Mouse (Mus musculus) frontal cortex, postnatal 14 days (tissue): ENCODE measurements around the gene Cp.
"Not testable (repeated sequence)": the region's sequence is repeated elsewhere in the genome, so short reads cannot be mapped to it uniquely, and the experiment has no call there.

Experiments used
- DNase-seq, 2 experiments: peaks; one replicate each; pipeline ENCODE4 v3.0.0; 2022; ENCODE audit warnings: low spot score in 2 of 2

Cp gene

DNA sequence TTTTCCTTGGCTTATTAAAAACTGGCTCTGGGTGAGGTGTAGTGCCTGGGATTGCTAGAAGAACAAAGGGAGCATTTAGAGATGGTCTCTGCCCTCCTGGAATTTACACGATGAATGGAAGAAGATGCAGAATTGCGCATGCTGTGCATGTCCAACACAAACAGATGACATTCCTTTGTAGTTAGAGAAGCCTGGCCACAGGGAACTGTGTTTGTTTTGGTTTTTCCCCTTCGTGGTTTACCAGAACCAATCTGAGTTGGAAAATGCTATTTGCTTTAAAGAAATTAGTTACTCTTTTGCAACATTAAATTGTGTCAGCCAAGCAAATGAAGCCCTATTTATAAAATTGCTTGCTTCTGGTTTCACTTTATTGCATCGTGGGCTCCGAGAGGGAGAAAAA, at the start of gene Cp:
Gene Cp (plus strand): TSS at position 170 of the 400 bp plus-strand sequence.
- DNase-seq: no peak

DNA sequence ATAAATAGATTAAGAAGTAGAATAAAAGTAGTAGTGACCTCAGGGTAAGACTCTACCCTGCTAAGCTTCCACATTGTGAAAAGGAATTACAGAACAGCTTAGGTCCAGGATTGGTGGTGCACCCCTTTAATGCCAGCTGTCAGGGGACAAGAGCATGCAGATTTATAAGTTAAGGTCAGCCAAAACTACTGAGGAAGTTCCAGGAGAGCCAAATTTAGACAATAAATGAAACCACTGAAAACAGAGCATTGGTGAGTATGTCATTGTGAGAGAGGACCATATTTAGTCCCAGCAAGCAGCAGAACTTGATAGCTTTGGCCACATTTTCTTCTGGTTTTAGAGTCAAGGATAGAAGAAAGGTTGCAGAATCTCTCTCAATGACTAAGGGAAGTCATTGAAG, 8.3 kb upstream of the Cp start:
- DNase-seq: no peak

DNA sequence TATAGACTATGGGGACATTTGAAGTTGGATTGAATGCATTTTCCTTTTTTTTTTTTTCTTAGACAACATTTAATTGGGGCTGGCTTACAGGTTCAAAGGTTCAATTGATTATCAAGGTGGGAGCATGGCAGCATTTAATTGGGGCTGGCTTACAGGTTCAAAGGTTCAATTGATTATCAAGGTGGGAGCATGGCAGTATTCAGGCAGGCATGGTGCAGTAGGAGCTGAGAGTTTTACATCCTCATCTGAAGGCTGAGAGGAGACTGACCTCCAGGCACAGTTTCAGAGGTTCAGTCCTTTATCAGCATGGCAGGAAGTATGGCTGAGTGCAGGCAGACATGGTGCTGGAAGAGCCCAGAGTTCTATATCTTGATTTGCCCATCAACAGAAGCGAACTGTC, 7.5 kb upstream of the Cp start:
- not testable (repeated sequence) for DNase-seq

DNA sequence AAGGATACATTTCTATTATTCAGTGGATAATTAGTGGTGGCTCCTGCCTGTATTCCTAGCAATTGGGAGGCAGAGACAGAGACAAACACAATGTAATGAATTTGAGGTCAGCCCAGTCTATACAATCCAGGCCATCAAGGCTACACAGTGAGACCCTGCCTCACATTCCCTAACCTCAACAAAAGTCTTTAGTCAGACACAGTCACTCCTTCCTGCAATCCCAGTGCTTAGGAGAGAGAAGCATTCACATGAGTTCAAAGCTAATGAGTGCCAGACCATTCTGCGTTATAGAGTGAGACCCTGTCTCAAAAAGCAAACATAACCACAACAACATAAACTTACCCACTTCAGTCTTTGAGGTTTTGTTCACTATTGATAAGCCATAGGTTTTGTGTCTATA, 3.4 kb upstream of the Cp start:
- no peak for DNase-seq

DNA sequence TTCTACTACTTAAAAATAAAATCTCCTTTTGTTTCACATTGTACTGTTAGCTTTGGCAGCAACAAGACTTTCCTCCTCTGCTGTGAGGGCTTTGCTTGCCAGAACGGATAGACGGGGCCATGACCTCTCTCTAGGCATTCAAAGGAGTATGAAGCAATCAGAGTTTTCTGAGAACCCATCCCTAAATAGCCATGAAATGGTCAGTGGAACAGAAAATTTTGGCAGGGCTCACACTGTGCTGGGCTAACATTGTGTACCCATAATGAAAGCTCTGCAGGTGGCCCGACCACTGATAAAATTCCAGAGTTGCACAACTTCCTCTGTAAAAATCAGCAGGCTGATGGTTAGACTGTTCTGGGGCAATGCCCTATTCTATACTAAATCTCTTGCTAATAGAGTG, 3.0 kb upstream of the Cp start:
- DNase-seq: peak in 1 of 2 experiments; percentile 11

DNA sequence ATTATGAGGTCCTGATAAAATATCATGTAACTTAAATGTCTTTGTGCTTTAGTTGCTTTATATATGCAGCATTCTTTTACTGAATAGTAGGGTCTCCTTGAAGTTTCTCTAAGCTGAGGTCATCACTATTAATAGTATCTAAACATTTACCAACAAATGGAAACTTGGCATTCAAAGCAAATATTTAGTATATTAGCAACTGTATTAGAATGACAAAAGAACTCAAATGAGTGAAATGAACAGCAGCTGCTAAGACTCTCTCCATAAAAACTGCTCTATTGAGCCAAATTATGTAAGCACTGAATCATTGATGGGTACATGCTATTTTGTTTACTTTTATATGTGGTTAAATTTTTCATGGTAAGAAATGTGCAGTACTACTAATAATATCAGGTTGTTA, 1.2 kb downstream of the Cp start:
- DNase-seq: no peak

DNA sequence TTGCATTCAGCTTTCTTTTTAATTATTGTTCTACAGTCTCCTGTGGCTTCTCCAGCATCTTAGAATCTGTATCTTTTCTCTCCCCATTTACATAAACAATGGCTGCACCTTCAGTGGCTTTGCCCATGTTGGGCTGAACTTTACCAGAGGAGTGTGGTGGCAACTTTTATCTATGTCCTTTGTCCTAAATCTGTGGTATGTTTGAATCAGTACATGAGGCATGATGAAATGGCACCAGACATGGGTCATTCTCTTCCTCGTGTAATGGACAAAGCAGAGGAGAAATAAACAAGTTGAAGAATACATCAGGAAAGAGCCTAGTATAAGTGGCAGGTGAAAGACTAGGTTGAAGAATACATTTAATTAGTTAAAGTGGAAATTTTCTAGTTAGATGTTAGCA, 2.1 kb downstream of the Cp start:
- DNase-seq: no peak

DNA sequence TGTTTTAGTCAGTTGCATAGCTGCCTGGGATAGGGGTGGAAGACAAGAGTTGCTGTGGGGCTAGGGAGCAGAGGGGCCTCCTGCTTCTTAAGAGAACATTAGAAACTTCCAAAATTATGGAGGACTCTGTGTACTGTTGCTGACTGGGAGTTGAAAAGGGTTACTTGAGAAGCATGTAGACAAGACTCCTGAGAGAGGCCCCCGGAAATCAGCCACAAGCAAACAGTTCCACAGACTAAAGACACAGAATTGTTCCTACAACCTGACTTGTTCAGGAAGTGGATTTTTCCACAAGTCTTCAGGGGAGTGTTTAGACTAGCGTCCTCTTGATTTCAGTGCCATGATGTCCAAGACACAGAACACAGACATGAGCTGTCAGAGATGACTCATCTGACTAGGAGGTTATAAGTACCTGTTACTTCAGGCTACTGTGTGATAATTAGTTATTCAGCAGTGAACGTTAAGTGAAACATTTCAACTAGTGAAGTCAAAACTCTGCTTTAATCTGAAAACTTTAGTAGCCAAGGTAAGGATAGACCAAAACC, 3.8 kb downstream of the Cp start:
- no peak for DNase-seq

DNA sequence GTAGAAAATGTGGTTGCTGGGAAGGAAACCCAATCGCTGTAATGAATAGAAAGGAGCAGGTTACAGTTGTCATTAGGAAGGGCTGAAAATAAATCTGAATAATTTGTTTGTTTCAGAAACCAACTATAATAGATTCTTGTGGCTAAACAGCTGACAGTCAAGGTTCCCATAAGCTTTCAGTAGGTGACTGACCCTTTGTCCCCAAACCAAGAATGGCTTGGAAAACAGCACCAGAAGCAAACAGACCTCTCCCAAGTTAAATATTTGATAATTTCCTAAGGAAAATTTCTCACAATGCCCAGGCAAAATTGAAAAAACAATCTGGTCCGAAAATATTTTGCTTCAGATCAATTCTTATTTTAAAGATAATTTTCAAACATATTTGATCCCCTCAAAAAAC, 4.5 kb downstream of the Cp start:
- no peak for DNase-seq

DNA sequence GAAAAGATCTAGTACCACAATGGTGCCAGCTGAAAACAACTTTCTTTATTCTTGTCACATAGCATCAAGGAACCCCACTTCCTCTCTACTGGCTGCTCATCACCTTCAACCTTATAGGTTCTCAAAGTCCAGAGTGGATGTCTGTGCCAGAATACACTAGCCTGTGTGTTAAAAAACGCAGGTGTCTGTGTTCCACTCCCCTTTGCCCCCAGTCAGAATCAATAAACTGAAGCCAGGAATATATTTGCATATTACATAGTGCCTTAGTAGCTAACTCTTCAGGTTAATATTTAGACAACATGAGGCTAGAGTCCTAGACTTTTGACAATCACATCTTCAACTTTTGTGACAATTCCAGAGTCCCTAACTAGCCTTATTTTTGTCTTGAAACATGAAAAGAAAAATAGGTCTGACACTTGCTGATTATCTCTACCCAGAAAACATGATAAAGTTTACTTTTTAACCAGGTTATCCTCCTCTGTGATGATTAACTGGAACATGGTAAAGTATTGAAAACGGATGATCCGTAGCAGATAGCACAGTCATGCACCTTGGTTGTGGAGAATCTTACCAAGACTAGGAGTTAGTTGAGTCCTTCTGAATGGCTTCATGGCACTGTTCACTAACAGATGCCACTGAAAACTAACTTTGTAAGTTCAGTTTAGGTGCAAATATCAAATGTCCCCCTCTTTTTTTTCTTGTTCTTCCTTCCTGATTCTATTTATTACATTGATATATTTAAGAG, 6.1 kb downstream of the Cp start:
- DNase-seq: no peak

DNA sequence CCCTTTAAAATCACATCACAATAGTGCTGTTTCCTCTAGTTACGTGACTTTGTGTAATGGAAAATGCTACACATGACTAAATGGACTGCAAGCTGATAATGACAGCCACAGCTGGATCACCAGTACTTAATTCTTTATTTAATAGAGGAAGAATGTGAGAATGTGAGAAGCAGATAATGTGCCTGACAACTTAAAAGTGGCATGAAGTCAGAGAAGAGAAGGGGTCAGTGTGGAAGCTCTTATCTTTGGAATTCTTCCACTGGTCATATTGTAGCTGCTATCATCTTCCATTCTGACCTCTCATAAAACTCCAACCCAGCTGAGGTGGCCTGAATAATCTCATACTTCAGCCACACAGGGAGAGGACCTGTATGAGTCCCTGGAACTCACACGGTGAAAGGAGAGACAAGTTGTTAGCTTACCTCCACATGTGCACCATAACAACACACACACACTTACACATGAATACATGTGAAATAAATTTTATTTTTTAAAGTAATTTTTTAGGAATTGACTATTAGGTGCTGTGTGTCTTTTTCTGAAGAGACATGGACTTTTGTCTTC, 7.9 kb downstream of the Cp start:
- DNase-seq: no peak

DNA sequence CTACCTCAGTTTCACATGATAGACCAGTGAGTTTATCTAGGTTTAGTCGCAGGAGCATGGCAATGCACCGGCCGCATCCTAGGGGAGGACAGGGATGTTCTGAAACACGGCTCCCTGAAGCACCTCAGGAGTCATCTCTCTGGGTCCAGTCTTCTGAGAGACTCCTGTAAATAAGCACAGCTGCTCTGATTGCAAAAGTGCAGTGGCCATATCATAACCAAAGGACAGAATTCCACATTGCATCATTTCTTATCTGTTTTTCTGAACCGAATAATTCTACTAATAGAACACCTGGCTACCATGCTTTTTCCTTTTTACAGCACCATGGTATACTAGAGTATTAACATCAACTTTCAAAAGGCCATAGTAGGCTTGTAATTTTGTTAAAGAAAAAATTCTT, 8.4 kb downstream of the Cp start:
- DNase-seq: no peak

DNA sequence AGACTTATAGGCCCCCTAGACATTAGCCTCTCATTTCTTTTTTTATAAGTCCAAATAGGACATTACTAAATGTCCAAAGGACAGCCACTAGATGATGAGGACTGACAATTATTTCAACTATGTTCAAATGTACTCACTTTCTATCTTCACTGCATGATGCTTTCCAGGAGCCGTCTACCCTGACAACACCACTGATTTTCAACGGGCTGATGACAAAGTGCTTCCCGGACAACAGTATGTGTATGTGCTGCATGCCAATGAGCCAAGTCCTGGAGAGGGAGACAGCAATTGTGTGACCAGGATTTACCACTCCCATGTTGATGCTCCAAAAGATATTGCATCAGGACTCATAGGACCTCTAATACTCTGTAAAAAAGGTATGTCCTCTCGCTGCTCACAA, 9.2 kb downstream of the Cp start:
- DNase-seq: no peak

DNA sequence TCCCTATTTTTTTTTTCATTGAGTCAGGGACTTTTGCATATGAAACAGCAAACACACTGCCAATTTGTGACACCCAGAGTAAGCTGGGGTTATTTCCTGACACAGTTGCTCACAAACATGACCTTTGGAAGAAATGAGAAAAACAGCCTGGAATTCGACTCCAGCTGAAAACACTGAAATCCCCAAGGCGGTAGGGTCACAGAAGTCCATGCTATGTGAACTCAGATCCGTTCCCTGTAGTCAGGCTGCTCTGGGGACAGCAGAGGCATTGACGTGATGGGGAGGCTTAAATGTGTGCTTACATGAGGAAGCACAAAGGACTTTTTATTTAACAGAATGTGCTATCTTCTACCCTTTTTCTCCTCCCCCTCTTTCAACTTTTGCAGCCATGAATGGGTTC, 21.6 kb downstream of the Cp start:
- no peak for DNase-seq

DNA sequence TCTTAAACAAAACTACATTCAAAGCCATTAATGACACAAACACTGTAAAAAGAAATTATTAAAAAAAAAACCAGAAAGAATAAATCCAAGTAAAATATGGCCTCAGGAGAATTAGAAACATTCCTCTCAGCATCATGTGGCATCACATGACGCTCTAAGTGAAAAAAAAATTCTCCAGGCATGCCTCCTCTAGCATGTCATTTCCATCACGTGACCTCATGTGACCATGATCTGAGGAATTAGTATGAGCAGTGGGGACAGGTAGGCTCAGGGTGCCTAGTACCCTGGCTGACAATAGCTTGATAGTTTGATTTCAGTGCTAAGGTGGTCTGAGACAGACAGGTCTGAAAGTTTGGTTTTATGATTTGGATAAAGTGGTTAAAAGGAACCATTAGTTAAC, 24.3 kb downstream of the Cp start:
- no peak for DNase-seq

DNA sequence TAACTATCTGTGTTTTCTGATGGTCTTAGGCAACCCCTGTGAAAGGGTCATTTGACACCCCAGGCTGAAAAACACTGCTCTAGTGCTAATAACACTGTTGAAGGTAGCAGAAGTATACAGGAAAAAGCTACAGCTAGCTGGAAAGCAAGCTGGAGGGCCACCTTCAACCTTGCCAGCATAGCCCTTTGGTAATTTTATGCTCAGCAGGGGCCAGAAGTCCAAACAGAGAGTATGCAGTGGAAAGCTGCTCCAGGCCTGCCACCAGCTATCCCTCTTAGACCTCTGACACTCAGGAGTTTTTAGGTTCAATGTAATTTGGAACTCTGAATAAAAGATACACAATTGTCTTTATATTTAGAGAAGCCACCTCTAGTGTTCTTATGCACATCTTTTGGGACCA, 26.0 kb downstream of the Cp start:
- no peak for DNase-seq

DNA sequence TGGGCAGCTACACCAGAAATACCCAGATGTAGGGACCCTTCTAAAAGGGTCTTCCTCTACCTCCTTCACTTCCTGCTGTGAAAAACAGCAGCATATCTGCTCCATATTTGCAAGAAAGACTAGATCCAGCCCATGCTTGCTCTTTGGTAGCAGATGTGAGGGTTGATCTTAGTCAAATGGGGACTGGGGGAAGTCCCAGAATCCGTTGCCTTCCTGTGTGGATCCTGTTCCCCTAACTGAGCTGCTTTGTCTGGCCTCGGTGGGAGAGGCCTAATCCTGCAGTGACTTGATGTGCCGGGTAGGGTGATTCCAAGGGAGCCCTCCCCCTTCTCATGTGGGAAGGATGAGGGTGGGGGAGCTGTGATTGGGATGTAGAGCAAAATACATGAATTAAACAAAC, 29.3 kb downstream of the Cp start:
- DNase-seq: no peak

DNA sequence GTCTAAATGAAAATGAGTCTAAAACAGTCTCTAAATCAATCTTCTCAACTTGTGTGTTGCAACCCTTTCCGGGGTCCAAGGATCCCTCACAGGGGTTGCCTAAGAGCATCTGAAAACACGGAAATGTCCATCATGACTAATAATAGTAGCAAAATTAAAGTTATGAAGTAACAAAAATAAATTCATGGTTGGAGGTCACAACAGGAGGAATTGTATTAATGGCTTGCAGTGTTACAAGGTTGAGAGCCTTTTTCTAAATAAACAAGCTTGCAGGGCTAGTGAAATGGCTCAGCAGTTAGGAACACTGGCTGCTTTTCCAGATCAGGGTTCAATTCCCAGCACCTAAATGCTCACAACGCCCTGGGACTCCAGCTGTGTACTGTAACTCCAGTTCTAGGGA, 33.2 kb downstream of the Cp start:
- DNase-seq: no peak

DNA sequence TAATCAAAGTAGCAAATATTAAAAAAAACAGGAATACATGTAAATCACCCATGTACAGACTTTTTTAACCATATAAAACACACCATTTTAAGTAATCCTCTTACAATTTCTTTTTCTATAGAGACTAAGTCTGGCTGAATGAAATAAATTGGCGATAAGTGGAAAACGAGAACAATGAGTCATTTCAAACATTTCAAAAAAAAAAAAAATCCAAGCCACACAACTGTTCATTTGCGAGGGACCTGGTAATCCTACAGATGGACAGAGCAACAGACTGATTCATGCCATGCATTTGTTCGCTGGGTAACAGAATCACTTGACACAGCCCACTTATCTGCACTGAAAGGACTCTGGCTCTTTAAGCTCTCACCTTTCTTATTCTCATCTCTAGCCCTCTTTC, 35.5 kb downstream of the Cp start:
- DNase-seq: no peak

DNA sequence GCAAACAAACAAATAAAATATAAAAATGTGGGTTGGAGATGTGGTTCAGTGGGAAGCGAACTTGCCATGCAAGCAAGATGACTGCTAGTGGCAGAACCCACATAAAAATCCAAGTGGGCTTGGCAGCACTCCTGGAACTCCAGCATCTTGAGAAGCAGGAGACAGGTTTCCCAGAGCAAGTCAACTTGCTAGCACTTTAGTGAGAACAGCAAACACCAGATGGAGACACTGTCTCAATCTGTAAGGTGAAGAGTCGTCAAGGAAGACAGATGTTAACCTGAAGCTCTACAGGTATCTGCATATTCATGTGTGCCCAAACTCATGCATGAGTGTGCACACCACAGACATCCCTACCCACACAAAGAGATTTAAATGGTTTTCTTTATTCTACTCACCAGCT, 42.7 kb downstream of the Cp start:
- peak in 1 of 2 experiments; percentile 12 for DNase-seq

DNA sequence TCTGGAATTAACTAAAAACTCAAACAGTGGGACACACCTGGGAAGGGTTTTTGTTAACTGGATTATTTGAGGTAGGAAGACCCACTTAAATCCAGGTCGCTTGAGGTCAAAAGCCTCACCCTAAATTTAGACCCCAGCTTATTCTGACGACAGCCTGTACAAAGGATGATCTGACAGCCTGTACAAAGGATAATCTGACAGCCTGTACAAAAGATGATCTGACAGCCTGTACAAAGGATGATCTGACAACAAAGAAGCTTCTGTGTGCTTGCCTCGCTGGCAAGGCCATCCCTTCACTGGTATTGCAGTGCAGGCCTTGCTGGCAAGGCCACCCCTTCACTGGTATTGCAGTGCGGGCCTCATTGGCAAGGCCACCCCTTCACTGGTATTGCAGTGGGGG, 44.0 kb downstream of the Cp start:
- no peak for DNase-seq

DNA sequence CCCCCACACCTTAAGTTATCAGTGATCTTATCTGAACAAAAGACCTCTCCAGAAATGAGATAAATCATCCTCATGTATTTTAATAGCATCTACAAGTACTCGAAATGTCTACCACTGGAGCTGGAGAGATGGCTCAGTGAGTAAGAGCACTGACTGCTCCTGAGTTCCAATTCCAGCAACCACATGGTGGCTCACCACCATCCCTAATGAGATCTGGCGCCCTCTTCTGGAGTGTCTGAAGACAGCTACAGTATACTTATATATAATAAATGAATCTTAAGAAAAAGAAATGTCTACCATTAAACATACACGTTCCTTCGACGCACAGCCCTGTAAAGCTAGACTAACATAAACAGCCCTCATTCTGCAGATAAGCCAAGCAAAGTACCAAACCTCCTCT, 45.9 kb downstream of the Cp start:
- no peak for DNase-seq

DNA sequence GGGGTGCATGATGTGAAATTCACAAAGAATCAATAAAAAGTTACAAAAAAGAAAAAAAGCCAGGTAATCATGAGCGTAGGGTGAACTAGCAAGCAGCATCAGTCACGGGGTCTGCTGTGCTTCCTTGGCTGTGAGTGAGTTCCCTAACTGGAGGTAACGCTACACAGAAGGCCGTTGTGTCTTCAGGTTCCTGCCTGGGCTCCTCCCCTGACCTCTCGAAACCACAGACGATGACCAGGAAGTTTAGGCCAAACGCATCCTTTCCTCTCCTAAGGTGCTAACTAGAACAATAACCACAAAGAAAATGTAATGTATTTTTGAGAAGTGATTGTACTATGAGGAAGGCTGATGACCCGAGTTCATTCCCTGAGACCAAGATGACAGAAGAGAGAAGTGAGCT, 47.6 kb downstream of the Cp start:
- no peak for DNase-seq

DNA sequence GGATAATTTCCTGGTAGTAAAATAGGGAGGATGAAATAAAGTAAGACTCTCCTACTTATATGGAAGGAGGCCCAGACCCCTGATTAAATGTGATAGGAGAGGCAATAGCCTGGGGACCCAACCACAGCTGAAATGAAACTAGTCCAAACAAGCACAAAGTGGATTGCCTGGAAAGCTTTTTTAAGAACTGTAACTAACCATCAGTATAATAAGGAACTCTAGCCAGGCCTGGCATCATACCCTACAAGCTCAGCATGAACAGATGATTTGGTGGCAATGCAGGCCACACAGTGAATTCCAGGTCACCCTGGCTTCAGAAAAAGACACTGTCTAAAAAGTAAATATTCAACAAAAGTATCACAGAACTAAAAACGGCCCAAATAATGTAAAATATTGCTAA, 48.8 kb downstream of the Cp start:
- DNase-seq: no peak
